ENCODE assay signal across 8 mouse cellular contexts in genomic region chr17:22225422-22226012, GRCm38 (mm10). TPM values are rescaled to one million over a fixed set of nuclear protein-coding genes. Genes with fewer than 3 reads are reported as not detected.
DNase-seq lines count a peak whose midpoint lies in the region; ATAC-seq and TF ChIP-seq lines count a peak whose summit lies in the region.
"Not testable (repeated sequence)": the region's sequence is repeated elsewhere in the genome, so short reads cannot be mapped to it uniquely, and the experiment has no call there.

Gene Zfp994 (minus strand): TSS chr17:22225616.

- not testable (repeated sequence) for H3K4me1 ChIP-seq in ES-Bruce4 (ENCODE audit: control insufficient read depth, insufficient read depth, low read length); forebrain, embryonic 13.5 days; liver, postnatal 0 days (ENCODE audit: insufficient read depth); neural tube, embryonic 14.5 days (ENCODE audit: control insufficient read depth, insufficient read depth, low read length)

- WGBS in forebrain, embryonic 13.5 days = under 1% methylated on average over 23 of the region's 23 CpGs
- WGBS in large intestine, adult 2 months = under 1% methylated on average over 23 of the region's 23 CpGs
- 0% methylated on average over 23 of the region's 23 CpGs for WGBS in liver, postnatal 0 days (ENCODE audit: insufficient replicate concordance)
- WGBS in neural tube, embryonic 14.5 days = 1% methylated on average over 23 of the region's 23 CpGs

- not testable (repeated sequence) for H3K9me3 ChIP-seq in ES-Bruce4 (replicated peaks; ENCODE audit: control insufficient read depth, insufficient read depth, low read length, poor library complexity, severe bottlenecking); forebrain, embryonic 13.5 days (replicated peaks); liver, postnatal 0 days (ENCODE audit: low read length); neural tube, embryonic 14.5 days (ENCODE audit: control insufficient read depth, low read length)

- H3K36me3 ChIP-seq in ES-Bruce4 (ENCODE audit: control insufficient read depth, insufficient read depth, low read length, poor library complexity, severe bottlenecking); forebrain, embryonic 13.5 days (ENCODE audit: poor library complexity, severe bottlenecking); liver, postnatal 0 days (replicated peaks; ENCODE audit: insufficient read depth, low read length); neural tube, embryonic 14.5 days (ENCODE audit: control insufficient read depth, insufficient read depth, low read length): not testable (repeated sequence)

- peak within 1 kb of the TSS; percentile 76 for H3K4me3 ChIP-seq in ES-Bruce4 (ENCODE audit: low read depth, low read length)
- H3K4me3 ChIP-seq in forebrain, embryonic 13.5 days = peak within 1 kb of the TSS; percentile 60
- H3K4me3 ChIP-seq in liver, postnatal 0 days (ENCODE audit: low read depth, low read length) = peak within 1 kb of the TSS; percentile 76
- H3K4me3 ChIP-seq in neural tube, embryonic 14.5 days (ENCODE audit: low read depth, low read length) = peak within 1 kb of the TSS; percentile 46

- not testable (repeated sequence) for TF ChIP-seq POLR2A in ES-Bruce4 (IDR thresholded peaks at IDR 0.05; ENCODE audit: insufficient read depth, low read length)

- H3K4me2 ChIP-seq in forebrain, embryonic 13.5 days = peak within 1 kb of the TSS; percentile 60
- peak within 1 kb of the TSS; percentile 63 for H3K4me2 ChIP-seq in liver, postnatal 0 days (ENCODE audit: low read depth, low read length)
- peak within 1 kb of the TSS; percentile 56 for H3K4me2 ChIP-seq in neural tube, embryonic 14.5 days (ENCODE audit: low read depth, low read length)

- TF ChIP-seq CTCF in ES-Bruce4 (IDR thresholded peaks at IDR 0.05; ENCODE audit: low read depth, low read length) = not testable (repeated sequence)
- TF ChIP-seq CTCF in liver, postnatal 0 days (IDR thresholded peaks at IDR 0.05; ENCODE audit: low read depth) = peak; percentile 43

- ATAC-seq in cerebellum, adult (ENCODE audit: insufficient number of reproducible peaks, low FRiP score, low TSS enrichment) = peak; percentile 99
- peak; percentile 100 for ATAC-seq in forebrain, embryonic 13.5 days
- ATAC-seq in liver, postnatal 0 days = peak; percentile 99
- ATAC-seq in neural tube, embryonic 14.5 days (ENCODE audit: low read depth) = peak; percentile 100

- DNase-seq in heart, postnatal 10 days = peak; percentile 96
- DNase-seq in large intestine, adult 2 months (ENCODE audit: low read depth, low spot score) = peak; percentile 99
- DNase-seq in liver, postnatal 0 days = peak; percentile 85
- DNase-seq in testis, postnatal 10 days (ENCODE audit: low spot score) = peak; percentile 91

- H3K27me3 ChIP-seq in ES-Bruce4 (ENCODE audit: control insufficient read depth, insufficient read depth, low read length, poor library complexity, severe bottlenecking); forebrain, embryonic 13.5 days; liver, postnatal 0 days (ENCODE audit: insufficient read depth, low read length); neural tube, embryonic 14.5 days (ENCODE audit: control insufficient read depth, insufficient read depth, low read length): not testable (repeated sequence)

- H3K27ac ChIP-seq in ES-Bruce4 (ENCODE audit: insufficient read depth, low read length); forebrain, embryonic 13.5 days; neural tube, embryonic 14.5 days (ENCODE audit: low read depth, low read length): not testable (repeated sequence)
- peak within 1 kb of the TSS; percentile 94 for H3K27ac ChIP-seq in liver, postnatal 0 days (ENCODE audit: low read depth)

- TF ChIP-seq EP300 in ES-Bruce4 (IDR thresholded peaks at IDR 0.05; ENCODE audit: insufficient read depth, low read depth, low read length); liver, postnatal 0 days (IDR thresholded peaks at IDR 0.05; ENCODE audit: low read depth): not testable (repeated sequence)

- intact Hi-C loops in heart, postnatal 10 days (cut with DNase I) = loop anchor here (10.0 kb wide), 2 partner anchors 61 to 141 kb away; partner anchors contain the start of gene Zfp947

- H3K9ac ChIP-seq in ES-Bruce4 (ENCODE audit: low read depth, poor library complexity, severe bottlenecking) = peak within 1 kb of the TSS; percentile 83
- peak within 1 kb of the TSS; percentile 75 for H3K9ac ChIP-seq in forebrain, embryonic 13.5 days
- peak within 1 kb of the TSS; percentile 76 for H3K9ac ChIP-seq in liver, postnatal 0 days (replicated peaks)
- H3K9ac ChIP-seq in neural tube, embryonic 14.5 days (replicated peaks; ENCODE audit: low read depth, low read length) = peak within 1 kb of the TSS; percentile 60

RNA-seq across cellular contexts. Expression of gene Zfp994, which starts in this region (rescaled TPM):
- polyA plus RNA-seq in ES-Bruce4 (2011; ENCODE audit: insufficient read depth, insufficient read length, low read depth, missing spikeins) = 1.5 and 2.2 TPM in 2 replicates
- 3.4 and 3.9 TPM in 2 replicates for polyA plus RNA-seq in forebrain, embryonic 13.5 days (2015; fragmentation: Nextera tagmentation; extraction: Ambion mirVana)
- 1 to 10 TPM; 3.1 to 3.3 TPM for total RNA-seq in heart, postnatal 10 days (2021)
- polyA plus RNA-seq in large intestine, adult 2 months (2012; rRNA removed) = 0.42 and 0.48 TPM in 2 replicates
- polyA plus RNA-seq in liver, postnatal 0 days (2015; fragmentation: Nextera tagmentation; extraction: Ambion mirVana) = 0.77 and 0.87 TPM in 2 replicates
- polyA plus RNA-seq in neural tube, embryonic 14.5 days (2014; fragmentation: Nextera tagmentation; extraction: Ambion mirVana) = 3.5 and 3.9 TPM in 2 replicates

Comparison
In these comparisons a context has a peak if more than half of its experiments do, and no peak if none do; other contexts are left out.
1. Peak in DNase-seq in large intestine, adult 2 months; RNA of the gene not detected or under 1 TPM.
2. Peak in DNase-seq, ATAC-seq, H3K4me3 ChIP-seq, H3K27ac ChIP-seq, H3K9ac ChIP-seq and H3K4me2 ChIP-seq in liver, postnatal 0 days; RNA of the gene not detected or under 1 TPM.